Mouse (Mus musculus) E14TG2a.4 (cell line): ENCODE results near the gene Ostf1.
A peak's percentile ranks its signal among the peaks of the same experiment; 100 is the strongest.

Experiments used
- H3K27me3 ChIP-seq: 2 replicates; pipeline ENCODE4 v1.6.1; 2014; ENCODE audit warnings: low read length, control low read depth; ENCODE audit not compliant: insufficient read depth
- H3K36me3 ChIP-seq: 2 replicates; pipeline ENCODE4 v1.6.1; 2014; ENCODE audit warnings: low read length, control low read depth; ENCODE audit not compliant: insufficient read depth
- H3K4me1 ChIP-seq: replicated peaks from 2 replicates; pipeline ENCODE4 v1.6.1; 2014; ENCODE audit warnings: low read depth, low read length, control low read depth
- H3K4me3 ChIP-seq: replicated peaks from 2 replicates; pipeline ENCODE4 v1.5.1; 2014; ENCODE audit warnings: mild to moderate bottlenecking, low read length
- H3K9me3 ChIP-seq: 2 replicates; pipeline ENCODE4 v1.6.1; 2014; ENCODE audit warnings: low read length, control low read depth
- CTCF ChIP-seq: conservative IDR thresholded peaks from 2 replicates; pipeline ENCODE4 v1.5.1; 2014; ENCODE audit warnings: low read length
- NANOG ChIP-seq: IDR thresholded peaks from 2 replicates; pipeline ENCODE4 v1.6.1; 2014; ENCODE audit warnings: borderline replicate concordance, low read length, mixed read lengths
- POU5F1 ChIP-seq: IDR thresholded peaks from 2 replicates; pipeline ENCODE4 v1.6.1; 2014; ENCODE audit warnings: low read length, borderline replicate concordance

Ostf1 gene

DNA sequence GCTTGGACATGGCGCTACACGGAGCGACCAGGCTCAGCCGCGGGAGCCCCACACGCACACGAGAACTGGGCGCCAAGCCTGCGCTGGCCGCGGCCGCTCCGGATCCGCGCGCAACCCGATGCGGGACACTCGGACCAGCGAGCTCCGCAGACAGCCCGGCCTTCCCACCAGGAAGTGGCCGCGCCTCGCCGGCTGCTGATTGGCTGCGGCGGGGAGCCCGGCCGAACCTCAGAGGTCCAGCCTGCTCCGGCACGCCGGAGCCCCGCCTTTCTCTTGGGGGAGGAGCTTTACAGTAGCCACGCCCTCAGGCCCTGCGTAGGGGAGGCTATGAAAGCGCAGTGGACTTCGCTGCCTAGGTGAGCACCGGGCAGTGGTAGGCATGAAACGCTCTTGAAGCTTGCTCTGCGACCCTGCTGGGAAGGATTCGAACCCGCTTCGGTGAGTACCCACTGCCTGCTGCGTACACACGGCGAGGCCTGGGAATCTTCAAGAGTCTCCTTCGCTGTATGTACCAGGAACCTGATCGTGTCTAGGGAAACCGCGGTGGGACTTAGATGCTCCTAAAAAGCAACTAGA is at the start of gene Ostf1, which contains the start of gene Nmrk1:
TSS of gene Ostf1 (minus strand) at position 180 of the 576 bp plus-strand sequence.
TSS of gene Nmrk1 (plus strand) at position 307 of the 576 bp plus-strand sequence.
- peaks cover 45% of the 10 kb centered on the region for H3K4me1 ChIP-seq
- peak within 1 kb of the TSS; percentile 96 for H3K4me3 ChIP-seq
- TF ChIP-seq NANOG (no peak), CTCF (no peak), POU5F1 (no peak)
- no peaks in the 10 kb centered on the region for H3K9me3 ChIP-seq
- no peaks in the 10 kb centered on the region for H3K36me3 ChIP-seq
- no peaks in the 10 kb centered on the region for H3K27me3 ChIP-seq

DNA sequence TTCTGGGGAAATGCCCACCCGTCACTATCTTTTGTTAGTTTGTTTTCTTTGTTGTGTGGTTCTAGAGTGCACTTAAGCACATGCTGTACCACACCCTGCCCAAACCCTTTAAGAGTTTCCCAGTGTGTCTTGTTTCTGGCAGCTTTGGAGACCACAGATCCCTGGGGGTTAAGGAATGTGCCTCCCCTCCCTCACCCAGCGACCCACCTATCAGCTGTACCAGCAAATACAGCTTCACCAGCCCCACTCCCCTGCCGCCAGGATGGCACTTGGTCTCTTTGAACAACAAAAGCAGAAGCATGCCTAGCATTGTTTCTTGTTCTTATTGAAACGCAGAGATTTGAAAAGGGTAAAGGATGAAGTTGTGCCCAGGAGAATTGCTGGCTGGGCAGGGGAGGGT is 41.5 kb upstream of the Ostf1 start:
- Histone ChIP-seq H3K4me3 (peak overlapping the region; percentile 92), H3K36me3 (peaks cover 12% of the 10 kb centered on the region), H3K27me3 (no peaks in the 10 kb centered on the region), H3K9me3 (no peaks in the 10 kb centered on the region), H3K4me1 (peaks cover 71% of the 10 kb centered on the region)
- no peak for TF ChIP-seq CTCF
- TF ChIP-seq POU5F1 = no peak
- no peak for TF ChIP-seq NANOG

DNA sequence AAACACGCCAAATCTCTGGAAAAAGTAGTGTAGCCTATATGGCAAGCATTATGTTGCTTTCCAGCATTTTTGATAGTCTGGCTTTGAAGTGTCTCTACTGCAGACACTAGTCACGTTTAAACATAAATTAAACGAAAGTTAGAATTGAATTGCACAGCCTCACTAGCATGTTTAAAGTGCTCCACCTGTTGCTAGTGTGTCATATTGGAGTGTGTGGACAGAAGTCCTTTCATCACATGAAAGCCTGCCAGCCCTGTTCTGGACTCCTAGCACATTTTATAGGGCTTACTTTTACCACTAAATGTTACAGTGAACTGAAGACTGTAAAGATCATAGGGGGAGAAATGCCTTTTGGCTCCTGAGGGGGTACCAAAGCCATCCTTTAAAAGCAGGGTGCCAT is 40.9 kb upstream of the Ostf1 start:
- Histone ChIP-seq H3K27me3 (no peaks in the 10 kb centered on the region), H3K4me3 (peak overlapping the region; percentile 92), H3K36me3 (peaks cover 7% of the 10 kb centered on the region), H3K4me1 (peaks cover 72% of the 10 kb centered on the region), H3K9me3 (no peaks in the 10 kb centered on the region)
- TF ChIP-seq NANOG = no peak
- no peak for TF ChIP-seq CTCF
- no peak for TF ChIP-seq POU5F1

DNA sequence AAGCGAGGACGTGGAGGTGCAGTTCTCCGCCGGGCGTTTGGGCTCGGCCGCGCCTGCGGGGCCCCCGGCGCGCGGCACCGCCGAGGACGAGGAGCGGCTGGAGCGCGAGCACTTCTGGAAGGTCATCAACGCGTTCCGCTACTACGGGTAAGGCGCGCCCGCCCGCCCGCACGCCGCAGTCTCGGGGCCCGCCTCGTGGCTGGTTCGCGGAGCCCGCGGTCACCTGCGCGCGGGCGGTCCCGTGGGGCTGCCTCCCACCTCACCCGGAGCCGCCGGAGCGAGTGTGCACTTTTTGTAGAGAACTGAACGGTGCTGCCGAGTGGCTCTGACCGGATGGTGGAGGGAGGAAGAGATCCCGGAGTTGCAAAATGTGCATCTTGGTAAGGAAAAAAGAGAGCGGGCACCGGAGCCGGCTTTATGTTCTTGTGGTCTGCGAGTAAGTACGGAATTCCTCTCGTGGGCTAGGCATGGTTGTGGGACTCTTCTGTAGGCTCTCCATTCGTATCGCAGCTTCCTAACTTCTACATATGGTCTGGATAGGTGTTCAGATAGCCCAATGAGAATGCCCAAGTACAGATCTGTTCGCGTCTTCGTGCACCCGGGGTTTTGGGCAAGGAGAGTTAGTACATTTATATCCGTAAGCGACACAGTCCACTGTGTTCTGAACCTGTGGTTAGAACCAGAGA is 39.6 kb upstream of the Ostf1 start:
- Histone ChIP-seq H3K4me3 (peak overlapping the region; percentile 92), H3K9me3 (no peaks in the 10 kb centered on the region), H3K4me1 (peaks cover 61% of the 10 kb centered on the region), H3K27me3 (no peaks in the 10 kb centered on the region), H3K36me3 (peaks cover 4% of the 10 kb centered on the region; the same call in 1 of the 2 replicates)
- TF ChIP-seq POU5F1 (no peak), NANOG (no peak), CTCF (no peak)

DNA sequence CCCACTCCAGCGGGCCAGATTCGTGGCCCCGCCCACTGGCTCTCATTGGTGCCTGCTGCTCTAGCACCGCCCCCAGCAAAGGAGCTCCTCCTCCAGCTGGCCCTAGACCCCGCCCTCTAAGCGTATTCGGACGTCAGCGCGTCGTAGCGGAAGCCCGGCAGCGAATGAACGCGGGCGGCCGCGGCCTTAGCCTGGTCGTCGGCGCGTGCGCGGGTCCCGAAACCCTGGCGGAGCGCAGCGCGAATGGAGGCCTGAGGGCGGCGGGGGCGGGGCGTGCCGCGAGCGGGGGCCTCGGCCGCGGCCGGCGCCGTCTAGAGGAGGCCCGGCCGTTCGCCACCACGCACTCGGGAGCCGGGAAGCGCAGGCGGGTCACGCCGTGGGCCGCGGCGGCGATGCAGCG is 39.0 kb upstream of the Ostf1 start, which contains the start of gene Carnmt1:
TSS of gene Carnmt1 (plus strand) at position 157 of the 400 bp plus-strand sequence.
- H3K27me3 ChIP-seq = no peaks in the 10 kb centered on the region

DNA sequence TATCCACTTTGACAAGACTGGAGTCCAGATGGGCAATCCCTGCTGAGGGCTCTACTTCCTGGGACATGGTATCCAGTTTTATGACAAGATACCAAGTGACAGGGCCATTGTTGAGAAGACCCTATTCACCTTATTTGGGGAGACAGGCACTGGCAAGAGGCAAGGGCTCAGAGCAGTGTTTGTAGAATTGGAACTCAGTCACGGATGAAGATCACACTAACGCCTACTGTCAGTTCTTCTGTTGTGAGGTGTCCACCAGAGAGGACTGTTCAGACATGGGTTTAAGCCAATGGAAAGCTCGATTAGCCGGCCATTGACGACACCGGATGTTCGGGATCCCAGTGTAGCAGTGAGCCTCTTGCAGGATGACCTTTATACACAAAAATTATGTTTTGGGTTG is 37.9 kb upstream of the Ostf1 start:
- Histone ChIP-seq H3K4me3 (no peak overlapping the region), H3K4me1 (peaks cover 50% of the 10 kb centered on the region), H3K9me3 (no peaks in the 10 kb centered on the region), H3K36me3 (no peaks in the 10 kb centered on the region), H3K27me3 (no peaks in the 10 kb centered on the region)
- TF ChIP-seq POU5F1 (no peak), CTCF (no peak), NANOG (no peak)

More for the DNA sequence above, 39.0 kb upstream of the Ostf1 start, which contains the start of gene Carnmt1:
- Histone ChIP-seq H3K9me3 (no peaks in the 10 kb centered on the region), H3K4me3 (peak within 1 kb of the TSS; percentile 92), H3K36me3 (peaks cover 4% of the 10 kb centered on the region; the same call in 1 of the 2 replicates), H3K4me1 (peaks cover 55% of the 10 kb centered on the region)
- TF ChIP-seq POU5F1 (no peak), NANOG (no peak), CTCF (no peak)

DNA sequence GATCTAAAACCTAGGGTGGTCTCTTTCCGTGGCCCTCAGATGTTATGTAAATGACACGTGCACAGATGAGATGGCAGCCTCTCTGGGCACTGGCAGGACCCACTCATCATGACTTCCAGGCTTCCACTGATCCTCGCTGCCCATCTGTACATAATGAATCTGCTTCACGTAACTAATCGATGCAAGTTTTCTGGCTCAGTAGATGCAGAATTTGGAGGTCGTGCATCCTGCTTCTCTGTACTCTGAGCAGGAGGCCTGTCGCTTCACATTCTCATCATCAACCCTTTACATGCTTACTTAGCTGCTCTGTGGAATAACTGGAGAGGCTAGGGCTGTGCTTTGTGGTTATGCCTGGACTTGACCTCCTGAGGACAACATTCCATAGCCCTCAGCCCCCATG is 35.3 kb upstream of the Ostf1 start:
- Histone ChIP-seq H3K4me3 (no peak overlapping the region), H3K4me1 (peaks cover 30% of the 10 kb centered on the region), H3K27me3 (no peaks in the 10 kb centered on the region), H3K36me3 (no peaks in the 10 kb centered on the region), H3K9me3 (no peaks in the 10 kb centered on the region)
- TF ChIP-seq NANOG (no peak), CTCF (no peak), POU5F1 (no peak)

DNA sequence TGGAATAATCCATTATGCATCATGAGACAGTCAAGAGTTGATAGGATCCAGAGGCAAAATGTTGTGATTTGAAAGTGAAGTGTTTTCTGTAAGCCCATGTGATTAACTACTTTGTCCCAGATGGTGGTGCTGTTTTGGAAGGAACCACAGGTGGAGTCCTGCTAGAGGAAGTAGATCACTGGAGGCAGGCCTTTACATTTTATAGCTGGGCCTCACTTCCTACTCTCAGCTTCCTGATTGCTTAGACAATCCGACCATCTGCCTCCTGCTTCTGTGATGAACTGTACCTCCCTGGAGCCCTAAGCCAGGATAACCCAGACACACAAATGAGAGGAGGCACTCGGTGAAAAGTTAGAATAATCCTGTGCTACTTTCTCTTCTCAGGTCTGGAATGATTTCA is 32.3 kb upstream of the Ostf1 start:
- TF ChIP-seq NANOG = no peak
- TF ChIP-seq POU5F1 = no peak
- peak; percentile 12 for TF ChIP-seq CTCF

More for the DNA sequence above, 32.3 kb upstream of the Ostf1 start:
- peaks cover 17% of the 10 kb centered on the region for H3K4me1 ChIP-seq
- H3K36me3 ChIP-seq = no peaks in the 10 kb centered on the region
- no peaks in the 10 kb centered on the region for H3K9me3 ChIP-seq
- H3K27me3 ChIP-seq = no peaks in the 10 kb centered on the region
- 0 out of 2 replicates have a peak overlapping the region, but pooled peaks have one; percentile 30 for H3K4me3 ChIP-seq
